Mouse (Mus musculus) WW6 (cell line): ENCODE data around the gene Knstrn.

Experiments used
- DNase-seq: peaks from one replicate; pipeline ENCODE4 v3.0.0-alpha.2; 2013; ENCODE audit warnings: low read depth, low spot score

Knstrn gene

DNA sequence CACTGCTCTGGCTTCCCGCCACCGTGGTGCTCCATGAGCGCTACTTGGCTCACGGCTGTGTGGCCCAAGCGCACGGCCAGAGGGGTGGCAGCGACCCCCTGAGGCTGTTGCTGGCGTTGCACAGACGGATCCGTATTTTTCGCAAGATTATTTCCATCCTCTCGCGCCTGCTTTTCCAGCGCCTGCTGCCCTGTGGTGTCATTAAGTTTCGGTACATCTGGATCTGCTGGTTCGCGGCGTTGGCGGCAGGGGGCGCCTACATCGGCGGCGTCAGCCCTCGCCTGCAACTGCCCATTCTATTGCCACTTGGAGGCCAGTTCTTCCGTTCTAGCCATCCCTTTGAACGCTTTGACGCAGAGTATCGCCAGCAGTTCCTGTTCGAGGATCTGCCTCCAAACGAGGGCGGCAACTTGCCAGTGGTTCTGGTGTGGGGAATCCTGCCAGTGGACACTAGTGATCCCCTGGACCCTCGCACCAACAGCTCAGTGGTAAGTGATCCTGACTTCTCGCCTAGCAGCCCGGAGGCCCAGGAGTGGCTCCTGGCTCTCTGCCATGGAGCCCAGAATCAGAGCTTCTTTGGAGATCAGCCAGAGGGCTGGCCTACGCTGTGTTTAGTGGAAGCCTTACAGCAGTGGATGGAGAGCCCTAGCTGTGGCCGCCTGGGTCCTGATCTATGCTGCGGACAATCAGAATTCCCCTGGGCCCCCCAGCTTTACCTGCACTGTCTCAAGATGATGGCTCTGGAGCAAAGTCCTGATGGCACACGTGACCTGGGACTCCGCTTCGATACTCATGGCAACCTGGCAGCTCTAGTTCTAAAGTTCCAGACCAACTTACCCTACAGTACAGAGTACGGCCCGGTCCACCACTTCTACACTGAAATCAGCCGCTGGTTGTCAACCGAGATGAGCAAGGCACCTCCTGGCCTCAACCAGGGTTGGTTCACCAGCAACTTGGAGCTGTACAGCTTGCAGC lies 23.0 kb upstream of the Knstrn start:
- DNase-seq, result peak; percentile 80

DNA sequence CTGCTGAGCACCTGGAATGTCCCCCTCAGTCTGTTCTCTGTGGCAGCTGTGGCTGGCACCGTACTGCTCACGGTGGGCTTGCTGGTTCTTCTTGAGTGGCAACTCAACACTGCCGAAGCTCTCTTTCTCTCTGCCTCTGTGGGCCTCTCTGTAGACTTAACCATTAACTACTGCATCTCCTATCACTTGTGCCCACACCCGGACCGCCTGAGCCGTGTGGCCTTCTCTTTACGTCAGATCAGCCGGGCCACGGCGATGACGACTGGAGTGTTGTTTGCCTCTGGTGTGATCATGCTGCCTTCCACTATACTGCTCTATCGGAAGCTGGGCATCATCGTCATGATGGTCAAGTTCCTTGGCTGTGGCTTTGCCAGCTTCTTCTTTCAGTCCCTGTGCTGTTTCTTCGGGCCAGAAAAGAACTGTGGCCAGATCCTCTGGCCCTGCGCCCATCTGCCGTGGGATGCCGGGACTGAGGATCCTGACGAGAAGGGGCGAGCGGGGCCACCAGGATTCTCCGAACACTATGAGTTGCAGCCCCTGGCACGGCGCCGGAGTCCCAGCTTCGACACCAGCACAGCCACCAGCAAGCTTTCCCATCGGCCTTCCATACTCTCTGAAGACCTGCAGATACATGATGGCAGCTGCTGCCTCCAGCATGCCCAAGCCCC lies 22.1 kb upstream of the Knstrn start:
- DNase-seq, result no peak

DNA sequence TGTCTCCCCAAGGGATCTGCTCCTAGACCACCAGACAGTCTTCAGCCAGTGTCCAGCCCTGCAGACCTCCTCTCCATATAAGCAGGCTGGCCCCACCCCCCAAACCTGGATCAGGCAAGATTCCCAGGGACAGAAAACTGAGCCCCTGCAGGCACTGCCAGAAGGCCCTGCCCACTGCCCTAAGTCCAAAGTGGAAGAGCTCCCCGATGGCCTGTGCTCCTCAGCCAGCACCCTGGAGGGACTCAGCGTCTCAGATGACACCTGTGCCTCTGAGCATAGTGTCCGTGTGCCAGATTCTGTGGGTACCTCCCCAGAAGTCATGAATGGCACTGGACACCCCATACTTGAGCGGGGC lies 21.6 kb upstream of the Knstrn start:
- no peak for DNase-seq

DNA sequence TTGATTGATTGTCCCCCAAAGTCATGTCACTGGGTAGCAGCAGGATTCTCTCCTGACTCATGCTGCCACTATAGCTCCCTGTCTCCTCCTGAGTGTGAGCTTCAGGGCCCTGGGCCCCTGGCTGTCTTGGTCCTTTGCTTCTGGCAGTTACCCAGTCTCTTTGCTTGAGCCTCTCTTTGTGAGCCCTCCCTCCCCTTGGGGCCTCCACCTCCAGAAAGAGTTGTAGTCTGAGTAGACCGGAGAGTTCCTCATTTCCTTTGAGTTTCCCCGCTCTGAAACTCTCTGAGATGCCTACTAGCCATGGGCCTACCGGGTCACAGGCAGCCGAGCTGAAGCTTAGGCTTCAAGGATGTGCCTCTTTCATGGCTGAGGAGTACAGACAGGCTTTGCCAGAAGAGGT lies 20.2 kb upstream of the Knstrn start:
- no peak for DNase-seq

DNA sequence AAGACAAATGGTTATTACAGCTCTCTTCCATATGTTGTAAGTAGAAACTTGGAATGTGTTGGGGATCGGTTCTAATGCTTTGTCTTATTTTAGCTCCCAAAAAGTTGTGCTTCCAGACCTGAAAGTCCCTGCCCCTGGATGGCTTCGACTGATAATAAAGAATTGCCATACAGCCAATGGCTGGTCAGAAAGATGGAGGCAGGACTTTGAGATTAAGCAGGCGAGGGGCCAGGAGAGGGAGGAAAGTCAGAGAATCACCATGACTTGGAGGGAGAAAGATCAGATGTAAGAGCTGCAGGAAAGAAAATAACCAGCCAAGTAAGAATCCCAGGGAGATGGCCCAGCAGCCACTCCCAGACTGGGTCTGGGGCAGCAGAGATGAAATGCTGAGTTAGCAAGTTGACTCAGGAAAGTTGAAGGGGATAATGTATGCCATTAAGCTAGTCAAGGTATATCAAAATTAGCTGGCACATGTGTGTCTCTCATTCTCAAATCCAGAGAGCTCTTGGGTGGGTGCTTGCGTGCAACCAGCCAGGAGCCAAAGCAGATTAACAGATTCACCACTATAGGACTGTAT lies 11.2 kb upstream of the Knstrn start:
- no peak for DNase-seq

DNA sequence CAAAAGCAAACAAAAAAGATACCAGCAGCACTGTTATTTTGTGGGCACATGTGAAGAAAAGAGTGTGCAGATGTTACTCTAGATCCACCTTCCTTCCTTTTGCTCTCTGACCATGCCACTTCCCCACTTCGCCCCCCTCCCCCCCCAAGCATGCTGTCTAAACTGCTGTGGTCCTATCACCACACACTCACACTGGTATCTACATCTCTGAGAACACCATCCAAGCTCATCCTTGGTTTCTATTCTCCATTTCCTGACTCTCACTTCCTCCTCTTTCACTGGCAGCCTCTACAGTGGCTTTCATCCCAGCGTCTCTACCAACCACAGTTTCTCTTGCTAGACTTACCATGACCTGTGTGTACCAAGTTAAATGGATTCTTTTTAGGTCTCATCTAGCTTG lies 9.3 kb upstream of the Knstrn start:
- DNase-seq, result no peak

DNA sequence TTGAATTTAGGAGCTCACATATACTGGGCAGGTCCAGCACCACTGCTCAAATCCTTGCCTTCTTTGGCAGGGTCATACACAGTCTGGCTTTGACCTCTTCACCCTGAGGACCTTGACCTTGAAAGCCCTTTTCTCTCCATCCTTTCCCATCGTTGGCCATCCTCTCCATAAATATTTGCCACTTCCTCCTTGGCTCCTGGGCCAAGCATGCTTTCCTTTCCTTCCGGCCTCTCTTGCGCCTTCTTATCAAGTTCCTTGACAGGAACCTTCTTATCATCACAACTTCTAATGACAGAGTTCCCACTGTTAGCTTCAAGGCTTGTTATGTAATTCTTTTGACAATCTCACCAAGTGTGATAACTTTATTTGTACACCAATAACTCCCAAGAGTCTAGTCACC lies 8.7 kb upstream of the Knstrn start:
- DNase-seq, result no peak

DNA sequence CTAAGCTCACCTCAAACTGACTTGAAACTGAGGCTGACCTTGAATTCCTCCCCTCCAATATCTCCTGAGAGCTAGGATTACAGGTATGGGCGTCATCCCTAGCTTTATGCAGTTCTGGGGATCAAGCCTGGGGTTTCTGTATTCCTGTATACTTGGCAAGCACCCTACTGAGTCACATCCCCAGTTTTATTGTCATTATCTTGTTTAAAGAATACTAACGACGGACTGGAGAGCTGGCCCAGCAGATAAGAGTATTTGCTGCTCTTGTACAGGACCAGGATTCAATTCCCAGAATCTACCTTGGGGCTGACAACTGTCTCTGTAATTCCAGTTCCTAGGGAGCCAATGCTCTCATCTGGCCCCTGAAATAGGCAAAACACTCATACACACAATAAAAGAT lies 8.0 kb upstream of the Knstrn start:
- DNase-seq, result no peak

DNA sequence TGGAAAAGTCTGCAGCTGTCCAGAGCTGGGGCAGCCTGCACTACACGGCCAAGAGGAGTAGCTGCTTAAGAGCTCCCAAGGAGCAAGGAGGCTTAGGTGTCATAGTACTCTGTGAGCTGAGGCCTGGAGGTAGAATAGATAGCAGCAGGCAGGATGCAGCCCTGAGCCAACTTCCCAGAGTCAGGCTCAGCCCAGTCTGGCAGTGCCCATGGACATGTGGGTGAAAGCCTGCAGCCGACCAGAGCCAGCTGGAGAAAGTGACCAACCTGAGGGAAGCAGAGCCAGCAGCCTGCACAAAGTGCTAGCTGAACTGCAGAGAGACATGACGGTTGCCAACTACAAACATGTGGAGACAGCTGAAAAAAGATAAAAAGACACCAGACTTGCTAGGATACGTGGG lies 6.9 kb upstream of the Knstrn start:
- DNase-seq, result no peak

DNA sequence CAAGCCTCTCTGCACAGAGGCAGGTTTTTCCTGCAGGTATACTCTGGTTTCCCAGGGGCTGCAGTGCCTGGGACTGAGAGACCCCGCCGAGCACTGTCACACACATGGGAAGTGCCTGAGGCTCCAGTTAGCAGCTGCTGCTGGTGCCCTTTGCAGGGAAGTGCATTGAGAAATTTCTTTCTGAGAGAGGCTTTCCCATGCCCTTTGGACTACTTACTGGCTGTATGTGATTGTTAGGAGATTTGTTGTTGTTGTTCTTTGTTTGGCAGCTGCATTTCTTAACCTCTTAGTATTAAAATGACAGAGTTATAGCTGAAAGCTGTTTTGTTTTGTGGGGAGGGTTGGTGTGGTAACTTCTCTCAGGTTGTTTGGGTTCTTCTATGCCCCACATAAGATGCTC lies 2.9 kb upstream of the Knstrn start:
- DNase-seq, result no peak

DNA sequence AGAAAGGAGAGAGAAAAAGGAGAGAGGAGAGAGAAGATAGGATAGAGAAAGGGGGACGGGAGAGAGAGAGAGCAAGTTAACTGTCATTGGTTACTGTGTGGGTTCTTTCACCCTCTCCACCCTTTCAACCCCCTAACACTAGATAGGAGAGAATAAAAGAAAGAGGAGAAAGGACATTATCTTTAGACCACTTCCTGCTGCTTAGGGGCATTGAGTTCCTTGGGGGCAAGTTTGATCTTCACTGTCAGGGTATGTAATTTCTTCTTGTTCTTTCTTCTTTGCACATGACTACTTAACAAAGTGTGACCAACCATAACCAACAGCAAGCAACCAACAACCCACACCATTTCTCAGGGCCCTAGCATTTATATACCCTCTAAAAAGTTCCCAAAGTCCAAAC lies 1.1 kb upstream of the Knstrn start:
- no peak for DNase-seq

DNA sequence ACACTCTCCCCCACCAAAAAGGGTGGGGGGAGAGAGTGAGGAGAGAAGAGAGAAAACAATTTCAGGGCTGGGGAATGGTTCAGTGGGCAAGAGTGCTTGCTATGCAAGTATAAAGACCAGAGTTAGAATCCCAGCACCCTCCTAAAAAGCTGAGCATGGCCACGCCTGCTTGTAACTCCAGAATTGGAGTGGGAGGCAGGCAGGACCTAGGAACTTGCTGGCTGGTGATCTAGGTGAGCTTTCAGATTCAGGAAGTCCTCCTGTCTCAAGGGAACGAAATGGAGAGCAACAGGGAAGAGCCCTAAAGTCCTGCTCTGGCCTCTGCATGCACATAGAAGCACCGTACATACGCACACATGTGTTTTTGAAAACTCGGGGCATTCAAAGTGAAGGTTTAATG lies 9.0 kb downstream of the Knstrn start:
- DNase-seq, result no peak

DNA sequence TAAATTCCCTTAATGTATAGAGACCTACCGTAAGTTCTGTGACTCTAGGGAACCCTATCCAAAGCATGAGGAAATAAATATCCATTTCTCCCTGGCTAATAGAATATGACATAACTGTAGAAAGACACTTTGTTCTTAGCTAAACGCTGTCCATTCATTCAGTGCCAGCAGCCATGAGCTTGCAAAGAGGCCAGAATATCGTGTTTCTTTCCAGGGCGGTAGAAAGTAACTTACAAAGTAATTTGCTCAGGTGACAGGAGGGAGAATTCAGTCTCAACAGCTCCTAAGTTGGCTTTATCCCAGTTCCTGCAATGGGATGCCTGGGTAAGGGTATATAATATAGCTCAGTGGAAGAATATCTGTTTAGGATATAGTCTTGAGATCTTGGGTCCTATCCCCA lies 10.6 kb downstream of the Knstrn start:
- no peak for DNase-seq

DNA sequence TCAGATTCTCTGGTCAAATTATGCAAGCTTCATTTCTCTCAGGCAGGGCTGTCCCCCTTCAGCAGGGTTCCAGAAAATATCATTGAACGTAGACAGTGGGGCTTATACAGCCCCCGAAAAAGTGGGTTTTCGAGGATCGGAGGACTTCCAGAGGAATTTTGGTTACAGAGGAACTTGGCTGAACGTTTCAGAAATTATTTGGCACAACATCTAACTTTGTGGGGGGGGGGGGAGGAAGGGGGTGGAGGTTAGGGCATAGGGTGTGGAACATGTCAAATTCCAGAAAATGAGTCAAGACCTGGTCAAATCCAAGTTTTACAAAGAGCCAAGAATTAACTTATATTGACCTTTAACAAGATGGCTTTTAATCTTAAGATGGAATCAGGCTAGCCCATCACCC lies 15.3 kb downstream of the Knstrn start:
- DNase-seq, result no peak

DNA sequence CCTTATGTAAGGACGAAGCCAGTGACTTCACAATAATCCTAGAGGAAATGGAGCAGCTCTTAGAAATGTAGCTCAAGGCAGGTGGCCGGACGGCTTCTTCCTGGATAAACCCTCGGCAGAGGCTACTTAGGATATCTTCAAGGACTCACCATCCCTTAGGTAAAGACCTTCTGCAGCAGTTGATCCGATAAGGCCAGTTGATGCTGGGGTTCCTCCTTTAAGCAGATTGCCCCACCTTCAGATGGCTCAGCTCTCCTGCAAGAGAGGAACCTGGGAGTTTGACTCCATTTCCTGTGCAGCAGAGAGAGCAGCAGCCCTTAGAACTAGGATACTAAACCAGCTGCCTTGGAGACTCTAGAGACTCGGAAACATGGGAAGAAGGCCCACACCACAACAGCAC lies 20.3 kb downstream of the Knstrn start:
- no peak for DNase-seq

DNA sequence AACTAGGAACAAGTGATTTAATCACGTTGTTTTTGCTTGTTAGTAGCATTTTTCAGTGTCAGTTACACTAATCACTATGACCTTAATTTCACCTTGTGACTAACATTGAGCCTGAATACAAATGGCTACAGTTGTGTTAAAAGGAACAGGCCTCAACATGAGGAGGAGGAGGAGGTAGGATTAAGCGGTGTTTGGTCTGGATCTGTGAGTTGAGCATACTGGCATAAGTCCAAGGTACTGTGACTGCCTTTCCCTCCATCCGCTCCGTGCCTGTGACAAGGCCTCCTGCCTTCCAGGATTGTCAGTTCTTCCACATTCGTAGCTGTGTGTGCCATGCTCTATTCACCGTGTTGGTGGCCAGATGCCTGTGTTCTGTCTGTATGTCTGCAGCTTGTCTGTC lies 21.3 kb downstream of the Knstrn start:
- no peak for DNase-seq

DNA sequence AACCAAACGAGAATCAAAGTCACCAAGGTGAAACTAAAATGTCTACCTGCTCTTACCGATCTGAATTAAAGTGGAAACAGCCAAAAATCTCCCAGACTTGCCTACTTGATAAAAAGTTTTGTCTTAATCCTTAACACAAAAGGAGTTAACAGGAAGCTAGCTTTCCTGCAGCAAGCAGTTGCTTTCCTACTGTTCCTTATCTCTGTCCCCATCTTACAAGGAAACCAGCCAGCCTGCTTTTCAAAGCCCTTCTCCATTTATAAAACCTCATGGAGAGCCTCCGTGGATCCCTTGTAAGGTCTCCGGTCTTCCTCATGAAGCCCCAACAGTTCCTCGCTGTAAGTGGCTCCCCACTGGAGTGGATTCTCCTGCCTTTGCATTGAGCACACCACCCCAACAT lies 24.5 kb downstream of the Knstrn start:
- DNase-seq, result no peak

DNA sequence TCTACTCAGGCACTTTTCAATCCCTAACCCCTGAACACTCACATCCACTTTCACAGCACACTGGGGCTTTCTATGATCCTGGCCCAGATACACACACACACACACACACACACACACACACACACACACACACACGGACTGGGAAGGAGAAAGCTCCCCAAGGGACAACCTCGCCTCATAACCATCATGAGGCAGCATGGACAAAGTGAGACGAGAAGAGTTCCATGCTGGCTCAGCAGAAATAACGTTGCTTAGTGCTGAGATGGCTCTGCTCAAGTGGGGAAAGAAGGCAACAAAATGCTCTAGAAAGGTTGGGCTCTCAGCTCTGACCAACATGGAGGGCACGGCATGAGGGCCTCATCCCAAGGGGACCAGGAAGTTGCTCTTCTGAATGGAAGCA lies 27.4 kb downstream of the Knstrn start:
- no peak for DNase-seq

DNA sequence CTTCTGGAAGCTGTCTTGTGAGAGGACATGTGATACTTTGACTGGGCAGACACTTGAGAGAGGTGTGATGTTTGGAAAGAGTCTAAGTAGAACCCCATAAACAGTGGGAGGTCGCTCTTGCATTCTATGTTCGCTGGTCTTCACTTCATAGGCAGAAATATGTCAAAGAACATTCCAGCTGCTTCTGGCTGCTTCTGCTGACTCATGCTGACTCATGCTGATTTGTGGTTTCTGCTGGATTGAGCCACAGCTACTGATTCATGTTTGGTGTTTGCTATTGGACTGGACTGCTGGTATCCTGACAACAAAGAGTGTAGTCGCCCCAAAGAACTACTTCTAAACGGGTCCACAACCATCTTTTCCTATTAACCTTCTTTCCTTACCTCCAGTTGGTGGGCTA lies 28.0 kb downstream of the Knstrn start:
- no peak for DNase-seq

DNA sequence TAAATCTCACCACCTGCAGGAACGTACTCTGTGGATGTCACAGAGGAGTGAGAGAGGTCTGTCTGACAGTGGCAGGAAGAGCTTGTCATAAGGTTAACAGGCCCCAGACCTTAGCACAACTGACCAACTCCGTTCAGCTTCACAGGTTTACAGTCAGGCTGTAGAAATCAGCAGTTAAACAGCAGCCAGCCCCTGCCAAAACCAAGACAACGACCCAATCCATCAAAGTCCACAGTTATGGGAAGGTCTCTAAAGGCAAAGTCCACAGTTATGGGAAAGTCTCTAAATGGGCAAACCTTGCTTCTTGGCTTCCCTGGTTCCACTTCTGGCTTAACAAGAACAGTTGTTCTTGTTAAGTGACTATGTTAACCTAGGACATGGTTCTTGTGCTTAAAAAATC lies 30.6 kb downstream of the Knstrn start:
- DNase-seq, result no peak

DNA sequence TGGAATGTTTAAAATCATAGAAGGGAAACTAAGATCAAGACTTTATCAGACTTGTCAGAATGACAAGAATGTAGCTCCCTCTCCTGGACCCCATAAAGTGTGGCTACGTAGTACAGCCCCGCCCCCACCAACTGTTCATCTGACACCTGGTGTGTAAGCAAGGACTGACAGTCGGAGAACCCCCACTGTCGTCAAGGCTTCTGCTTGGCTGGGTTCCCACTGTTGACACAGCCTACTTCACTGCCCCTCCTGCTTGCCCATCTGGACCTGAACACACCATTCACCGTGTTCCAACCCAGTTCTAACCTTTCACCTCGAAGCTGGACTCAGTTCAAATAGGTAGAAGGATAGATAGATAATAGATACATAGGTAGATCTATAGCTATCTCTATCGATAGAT lies 32.4 kb downstream of the Knstrn start:
- DNase-seq, result no peak

DNA sequence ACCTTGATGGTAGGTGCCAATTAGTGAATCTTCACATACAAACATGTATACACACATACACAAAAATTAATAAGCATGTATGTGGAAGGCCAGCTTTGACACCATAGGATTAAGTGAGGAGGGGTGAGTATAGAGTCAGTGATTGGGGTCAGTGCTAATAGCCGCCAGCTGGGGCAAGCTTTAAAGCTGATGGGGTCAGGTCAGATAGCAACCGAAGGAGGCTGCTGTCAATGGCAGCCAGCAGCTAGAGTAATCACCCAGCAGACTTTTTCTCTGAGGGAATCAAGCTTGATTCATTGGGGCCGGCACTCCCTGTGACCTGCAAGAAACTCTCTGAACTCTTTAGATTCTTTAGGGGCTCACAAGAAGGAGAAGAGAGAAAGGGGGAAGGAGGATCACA lies 38.0 kb downstream of the Knstrn start:
- DNase-seq, result no peak
